Mouse (Mus musculus): ENCODE results near the gene Exosc8.

- TF ChIP-seq CTCF (IDR thresholded peaks at IDR 0.05) (no peak), EP300 (IDR thresholded peaks at IDR 0.05) (no peak)
Measured at GRCm38 (mm10) chr3:54759211-54759610, 24.0 kb upstream of the Exosc8 start.

All from lung, postnatal 0 days (tissue).